Mouse (Mus musculus): Measurements from ENCODE around the gene Vps18. TPM values are rescaled to one million over a fixed set of nuclear protein-coding genes. Genes with fewer than 3 reads are reported as not detected.
A peak's percentile ranks its signal among the peaks of the same experiment; 100 is the strongest.

Vps18 gene
- polyA plus RNA-seq, 1 experiment from 2014 or later, result 6.3 TPM

DNA sequence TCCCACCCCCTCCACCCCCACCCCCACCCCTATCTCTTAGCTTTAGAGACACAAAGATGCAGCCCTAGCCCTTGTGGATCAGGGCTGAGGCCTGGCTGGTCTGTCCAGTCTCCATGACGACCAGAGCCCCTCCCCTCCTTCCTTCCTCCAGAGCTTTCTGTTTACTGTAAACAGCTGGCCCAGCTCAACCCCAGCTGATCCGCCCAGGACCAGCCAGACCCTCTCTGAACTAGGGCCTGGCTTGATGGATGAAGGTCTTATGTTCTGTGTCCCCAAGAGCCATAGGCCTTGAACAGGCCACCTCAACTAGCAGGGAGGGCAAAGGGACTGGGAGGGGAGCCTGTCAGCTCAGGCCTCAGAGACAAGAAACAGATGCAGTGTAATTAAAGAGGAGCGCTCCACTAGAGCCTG, 16.3 kb downstream of the Vps18 start:
- H3K4me2 ChIP-seq (ENCODE audit: low read depth, low read length), result no peak overlapping the region
- no peaks in the 10 kb centered on the region; the same call in 1 of the 2 replicates for H3K27me3 ChIP-seq (ENCODE audit: control insufficient read depth, insufficient read depth, low read depth, low read length)
- no peaks in the 10 kb centered on the region for H3K9me3 ChIP-seq (replicated peaks; ENCODE audit: control insufficient read depth, low read length)
- WGBS (ENCODE audit: insufficient replicate concordance), result 34% methylated on average over 3 of the region's 3 CpGs
- H3K4me1 ChIP-seq (ENCODE audit: control insufficient read depth, low read depth, low read length), result peaks cover 39% of the 10 kb centered on the region
- peak; percentile 13 for ATAC-seq (ENCODE audit: low read depth)
- peak overlapping the region; percentile 49 for H3K27ac ChIP-seq (ENCODE audit: low read length)
- H3K9ac ChIP-seq (ENCODE audit: low read depth, low read length), result peak overlapping the region; percentile 31; the same call in 1 of the 2 replicates
- no peak overlapping the region for H3K4me3 ChIP-seq (ENCODE audit: low read depth, low read length)
- no peaks in the 10 kb centered on the region for H3K36me3 ChIP-seq (ENCODE audit: control insufficient read depth, insufficient read depth)

DNA sequence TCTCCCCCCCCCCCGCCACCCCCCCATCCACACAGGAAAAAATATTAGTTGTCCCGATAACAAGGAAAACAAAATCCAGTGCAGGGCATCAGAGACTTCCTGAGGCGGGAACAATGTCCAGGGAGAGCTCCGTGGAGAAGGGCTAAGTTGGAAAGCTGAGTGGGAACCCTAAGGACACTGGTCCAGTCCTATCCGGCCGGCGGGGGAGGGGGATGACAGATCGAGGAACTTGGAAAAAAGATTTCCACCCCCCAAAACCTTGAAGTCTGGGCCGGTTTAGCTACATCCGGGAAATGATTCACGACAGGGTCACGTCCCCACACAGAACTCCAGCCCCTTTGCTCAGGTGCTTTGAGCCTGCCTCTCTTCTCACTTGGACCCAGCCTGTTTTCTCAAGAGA, 23.0 kb downstream of the Vps18 start:
- Histone ChIP-seq H3K9me3 (replicated peaks; ENCODE audit: control insufficient read depth, low read length) (no peaks in the 10 kb centered on the region), H3K36me3 (ENCODE audit: control insufficient read depth, insufficient read depth) (no peaks in the 10 kb centered on the region), H3K9ac (ENCODE audit: low read depth, low read length) (no peak overlapping the region), H3K4me1 (ENCODE audit: control insufficient read depth, low read depth, low read length) (no peaks in the 10 kb centered on the region), H3K4me3 (ENCODE audit: low read depth, low read length) (no peak overlapping the region), H3K4me2 (ENCODE audit: low read depth, low read length) (no peak overlapping the region), H3K27ac (ENCODE audit: low read length) (no peak overlapping the region), H3K27me3 (ENCODE audit: control insufficient read depth, insufficient read depth, low read depth, low read length) (no peaks in the 10 kb centered on the region)
- 41% methylated on average over 11 of the region's 12 CpGs for WGBS (ENCODE audit: insufficient replicate concordance)
- ATAC-seq (ENCODE audit: low read depth), result peak; percentile 57; the same call in 1 of the 2 replicates

DNA sequence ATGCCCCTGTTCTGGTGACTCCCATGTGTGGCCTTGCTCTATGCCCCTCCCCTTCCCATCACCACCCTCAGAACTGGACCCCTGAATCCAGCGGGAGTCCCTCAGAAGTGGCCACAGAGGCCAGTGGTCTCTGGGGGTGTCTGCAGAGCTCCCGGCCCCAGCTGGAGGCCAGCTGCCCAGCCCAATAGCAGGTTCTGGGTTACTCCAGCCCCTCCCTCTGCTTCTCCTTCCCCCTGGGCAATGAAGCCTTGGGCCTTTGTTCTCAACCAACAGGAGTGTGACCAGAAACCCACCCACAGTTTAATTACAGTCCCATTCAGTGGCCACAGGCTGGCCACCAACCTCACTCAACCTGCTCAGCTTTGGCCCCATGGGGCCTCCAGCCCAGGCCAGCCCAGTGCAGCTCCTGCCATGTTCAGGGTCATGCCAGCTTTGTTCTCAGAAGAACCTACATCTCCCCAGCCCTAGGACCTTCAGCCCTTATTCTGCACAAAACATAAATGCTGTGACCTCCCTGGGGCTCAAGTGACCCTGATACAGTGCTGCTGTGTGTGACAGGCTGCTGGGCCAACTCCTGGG, 23.9 kb downstream of the Vps18 start:
- Histone ChIP-seq H3K9me3 (replicated peaks; ENCODE audit: control insufficient read depth, low read length) (no peaks in the 10 kb centered on the region), H3K4me2 (ENCODE audit: low read depth, low read length) (no peak overlapping the region), H3K9ac (ENCODE audit: low read depth, low read length) (no peak overlapping the region), H3K27ac (ENCODE audit: low read length) (no peak overlapping the region), H3K36me3 (ENCODE audit: control insufficient read depth, insufficient read depth) (no peaks in the 10 kb centered on the region), H3K4me3 (ENCODE audit: low read depth, low read length) (no peak overlapping the region), H3K27me3 (ENCODE audit: control insufficient read depth, insufficient read depth, low read depth, low read length) (no peaks in the 10 kb centered on the region), H3K4me1 (ENCODE audit: control insufficient read depth, low read depth, low read length) (no peaks in the 10 kb centered on the region)
- WGBS (ENCODE audit: insufficient replicate concordance), result 57% methylated on average over 2 of the region's 2 CpGs
- ATAC-seq (ENCODE audit: low read depth), result no peak

DNA sequence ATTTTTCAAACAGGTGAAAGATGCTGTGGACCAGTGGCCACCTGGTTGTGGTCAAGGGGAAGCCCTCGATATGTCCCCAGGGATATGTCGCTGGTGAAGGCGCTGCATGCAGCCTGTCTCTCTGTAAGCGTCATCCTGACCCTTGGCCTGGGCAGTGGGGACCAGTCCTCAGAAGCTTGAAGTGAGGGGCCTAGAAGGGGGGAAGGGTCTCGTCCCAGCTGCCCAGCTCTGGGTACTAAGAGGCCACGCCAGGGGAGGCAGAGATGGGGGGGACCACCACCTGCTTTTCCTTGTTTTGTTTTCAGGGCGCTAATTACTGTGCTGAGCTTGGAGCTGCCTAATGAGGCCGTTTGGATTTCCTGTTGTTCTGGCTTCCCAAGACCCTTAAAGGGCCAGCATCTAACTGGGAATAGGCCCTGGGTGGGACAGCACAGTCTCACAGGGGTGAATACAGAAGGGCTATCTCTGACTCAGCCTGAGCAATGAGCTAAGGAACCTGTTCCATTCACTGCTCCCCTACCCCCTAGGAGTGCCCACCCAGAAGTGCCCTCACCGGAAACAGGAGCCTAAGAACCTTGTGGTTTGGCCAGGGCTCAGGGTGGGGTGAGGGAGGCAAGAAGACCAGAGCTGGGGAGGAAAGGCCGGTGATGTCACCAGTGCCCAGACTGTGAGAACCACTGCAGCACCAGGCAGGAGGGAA, 25.4 kb downstream of the Vps18 start:
- no peak overlapping the region for H3K9ac ChIP-seq (ENCODE audit: low read depth, low read length)
- 43% methylated on average over 10 of the region's 10 CpGs for WGBS (ENCODE audit: insufficient replicate concordance)
- no peaks in the 10 kb centered on the region for H3K9me3 ChIP-seq (replicated peaks; ENCODE audit: control insufficient read depth, low read length)
- no peaks in the 10 kb centered on the region for H3K4me1 ChIP-seq (ENCODE audit: control insufficient read depth, low read depth, low read length)
- H3K4me3 ChIP-seq (ENCODE audit: low read depth, low read length), result no peak overlapping the region
- H3K36me3 ChIP-seq (ENCODE audit: control insufficient read depth, insufficient read depth), result no peaks in the 10 kb centered on the region
- H3K27me3 ChIP-seq (ENCODE audit: control insufficient read depth, insufficient read depth, low read depth, low read length), result no peaks in the 10 kb centered on the region
- H3K4me2 ChIP-seq (ENCODE audit: low read depth, low read length), result no peak overlapping the region
- H3K27ac ChIP-seq (ENCODE audit: low read length), result no peak overlapping the region
- no peak for ATAC-seq (ENCODE audit: low read depth)

DNA sequence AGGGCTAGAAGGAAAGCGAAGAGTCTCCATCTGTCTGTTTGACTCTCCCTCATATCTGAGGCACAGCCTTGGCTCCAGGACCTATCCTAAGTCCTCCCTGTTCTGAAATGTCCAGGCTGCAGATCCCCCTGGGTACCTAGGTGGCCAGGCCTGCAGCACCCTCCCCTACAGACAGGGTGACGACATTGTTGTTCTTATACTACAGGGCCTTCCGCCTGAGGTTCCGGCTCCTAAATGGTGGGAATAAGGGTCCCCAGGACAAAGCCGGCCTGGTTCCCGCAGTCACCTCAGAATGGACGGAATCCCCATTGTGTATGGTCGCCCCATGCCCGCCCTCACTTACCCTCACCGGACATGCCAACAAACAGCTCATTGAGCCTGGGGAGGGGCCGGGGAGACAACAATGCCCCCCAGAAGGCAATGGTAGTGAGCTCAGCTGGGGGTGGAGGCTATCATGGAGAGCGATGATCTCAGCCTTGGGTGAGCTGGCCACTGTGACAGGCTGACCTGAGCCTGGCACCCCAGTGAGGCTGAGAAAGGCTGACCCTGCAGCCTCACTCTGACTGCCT, 26.3 kb downstream of the Vps18 start:
- no peak overlapping the region for H3K4me2 ChIP-seq (ENCODE audit: low read depth, low read length)
- no peaks in the 10 kb centered on the region for H3K9me3 ChIP-seq (replicated peaks; ENCODE audit: control insufficient read depth, low read length)
- H3K4me3 ChIP-seq (ENCODE audit: low read depth, low read length), result no peak overlapping the region
- no peaks in the 10 kb centered on the region for H3K36me3 ChIP-seq (ENCODE audit: control insufficient read depth, insufficient read depth)
- WGBS (ENCODE audit: insufficient replicate concordance), result 69% methylated on average over 12 of the region's 12 CpGs
- no peaks in the 10 kb centered on the region; the same call in 1 of the 2 replicates for H3K4me1 ChIP-seq (ENCODE audit: control insufficient read depth, low read depth, low read length)
- no peak for ATAC-seq (ENCODE audit: low read depth)
- no peaks in the 10 kb centered on the region for H3K27me3 ChIP-seq (ENCODE audit: control insufficient read depth, insufficient read depth, low read depth, low read length)
- H3K27ac ChIP-seq (ENCODE audit: low read length), result no peak overlapping the region
- no peak overlapping the region for H3K9ac ChIP-seq (ENCODE audit: low read depth, low read length)

DNA sequence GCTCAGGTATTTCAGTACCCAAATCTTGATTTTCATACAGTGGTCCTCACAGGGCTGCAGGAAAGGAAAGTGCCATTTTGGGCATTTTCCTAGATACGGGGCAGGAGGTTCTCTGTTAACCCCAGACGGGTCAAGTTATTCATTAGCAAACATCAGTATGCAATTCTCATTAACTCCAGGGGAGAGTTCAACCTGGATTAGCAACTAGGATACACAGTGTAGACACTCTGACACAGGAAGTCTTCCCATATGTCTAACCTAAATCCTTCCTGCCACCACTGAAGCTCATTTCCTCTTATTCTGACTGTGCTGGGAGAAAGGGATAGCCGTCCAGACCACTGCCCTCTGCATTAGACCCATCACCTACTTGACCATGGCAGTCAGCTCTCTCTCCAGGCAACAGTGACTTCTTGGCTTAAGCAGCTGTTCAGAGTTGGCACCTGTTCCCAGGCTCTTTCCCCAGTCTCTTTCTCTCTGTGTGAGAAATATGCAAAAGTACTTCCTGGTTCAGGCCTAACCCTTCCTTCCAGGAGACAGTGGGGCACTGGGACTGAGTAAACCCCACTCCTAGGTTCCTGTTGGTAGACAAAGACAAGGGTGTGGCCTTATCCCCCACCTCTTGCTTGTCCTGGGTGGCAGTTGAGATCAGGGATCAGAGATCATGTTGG, 29.6 kb downstream of the Vps18 start:
- H3K27me3 ChIP-seq (ENCODE audit: control insufficient read depth, insufficient read depth, low read depth, low read length), result peaks cover 27% of the 10 kb centered on the region
- no peak overlapping the region for H3K9ac ChIP-seq (ENCODE audit: low read depth, low read length)
- H3K4me2 ChIP-seq (ENCODE audit: low read depth, low read length), result no peak overlapping the region
- WGBS (ENCODE audit: insufficient replicate concordance), result 51% methylated on average over 3 of the region's 3 CpGs
- ATAC-seq (ENCODE audit: low read depth), result no peak
- H3K27ac ChIP-seq (ENCODE audit: low read length), result no peak overlapping the region
- peaks cover 26% of the 10 kb centered on the region for H3K4me1 ChIP-seq (ENCODE audit: control insufficient read depth, low read depth, low read length)
- H3K4me3 ChIP-seq (ENCODE audit: low read depth, low read length), result no peak overlapping the region
- no peaks in the 10 kb centered on the region for H3K36me3 ChIP-seq (ENCODE audit: control insufficient read depth, insufficient read depth)
- no peaks in the 10 kb centered on the region for H3K9me3 ChIP-seq (replicated peaks; ENCODE audit: control insufficient read depth, low read length)

DNA sequence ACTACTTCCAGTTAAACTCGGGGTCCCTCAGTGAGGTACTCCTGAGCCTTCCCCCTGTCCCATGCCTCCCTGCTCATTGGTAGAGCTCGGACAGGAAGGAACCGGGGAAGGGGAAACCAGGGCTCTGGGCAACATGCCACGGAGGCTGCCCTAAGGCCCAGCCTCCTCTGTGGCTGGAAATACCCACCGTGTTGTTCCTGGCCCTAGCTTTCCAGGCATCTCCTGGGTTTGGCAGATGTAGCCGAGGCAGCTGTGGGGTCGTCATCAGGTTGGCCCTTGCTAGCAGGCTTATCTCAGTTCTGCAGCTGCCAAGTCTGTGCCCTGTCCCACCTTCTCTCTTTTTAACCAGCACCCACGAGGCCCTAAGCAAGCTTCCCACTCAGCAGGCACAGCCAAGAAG, 32.0 kb downstream of the Vps18 start:
- Histone ChIP-seq H3K4me2 (ENCODE audit: low read depth, low read length) (no peak overlapping the region), H3K9ac (ENCODE audit: low read depth, low read length) (no peak overlapping the region), H3K27me3 (ENCODE audit: control insufficient read depth, insufficient read depth, low read depth, low read length) (peaks cover 51% of the 10 kb centered on the region), H3K4me1 (ENCODE audit: control insufficient read depth, low read depth, low read length) (peaks cover 41% of the 10 kb centered on the region), H3K36me3 (ENCODE audit: control insufficient read depth, insufficient read depth) (no peaks in the 10 kb centered on the region), H3K27ac (ENCODE audit: low read length) (no peak overlapping the region), H3K9me3 (replicated peaks; ENCODE audit: control insufficient read depth, low read length) (no peaks in the 10 kb centered on the region), H3K4me3 (ENCODE audit: low read depth, low read length) (no peak overlapping the region)
- ATAC-seq (ENCODE audit: low read depth), result peak; percentile 61
- whole genome bisulfite sequencing (ENCODE audit: insufficient replicate concordance), result 29% methylated on average over 8 of the region's 8 CpGs

DNA sequence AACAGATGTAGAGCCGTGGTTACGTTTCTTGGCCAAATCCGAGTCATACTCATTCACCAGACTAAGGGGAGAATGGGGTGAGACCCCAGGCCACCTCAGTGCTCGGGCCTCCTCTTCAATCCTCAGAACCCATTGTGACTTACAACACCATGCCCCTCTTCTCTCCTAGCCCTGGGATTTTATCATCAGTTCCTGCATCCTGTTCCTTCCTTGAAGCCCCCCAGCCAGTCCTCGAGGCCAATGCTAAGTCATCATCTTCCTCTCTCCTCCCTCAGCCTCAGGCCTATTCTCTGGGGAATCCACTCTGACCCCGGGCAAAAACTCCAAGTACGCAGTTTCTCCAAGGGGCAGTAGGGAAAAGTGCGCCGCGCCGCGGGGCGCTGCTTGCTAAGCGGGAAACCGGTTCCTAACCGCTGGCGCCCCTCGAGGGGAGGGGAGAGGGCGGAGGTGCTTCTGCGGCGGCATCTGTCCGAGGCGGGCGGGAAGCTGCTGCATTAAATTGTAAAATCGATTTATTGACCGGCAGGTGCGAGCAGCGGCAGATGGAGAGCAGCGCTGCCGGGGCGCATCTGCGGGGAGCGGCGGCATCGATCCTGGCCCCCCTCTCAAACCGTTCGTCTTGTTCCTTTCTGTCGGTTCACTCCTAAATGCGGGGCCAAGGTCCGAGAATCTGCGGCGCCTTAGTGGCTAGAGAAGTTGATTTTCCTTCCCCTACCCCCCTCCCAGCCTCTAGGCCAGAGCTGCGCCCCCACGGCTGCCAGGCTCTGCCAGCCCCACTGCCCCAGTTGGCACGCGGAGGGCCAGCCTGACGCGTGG, 33.4 kb downstream of the Vps18 start:
- Histone ChIP-seq H3K9ac (ENCODE audit: low read depth, low read length) (peak overlapping the region; percentile 42), H3K27ac (ENCODE audit: low read length) (no peak overlapping the region), H3K4me2 (ENCODE audit: low read depth, low read length) (peak overlapping the region; percentile 63), H3K9me3 (replicated peaks; ENCODE audit: control insufficient read depth, low read length) (no peaks in the 10 kb centered on the region), H3K4me3 (ENCODE audit: low read depth, low read length) (peak overlapping the region; percentile 44), H3K4me1 (ENCODE audit: control insufficient read depth, low read depth, low read length) (peaks cover 52% of the 10 kb centered on the region), H3K36me3 (ENCODE audit: control insufficient read depth, insufficient read depth) (no peaks in the 10 kb centered on the region), H3K27me3 (ENCODE audit: control insufficient read depth, insufficient read depth, low read depth, low read length) (peaks cover 65% of the 10 kb centered on the region)
- WGBS (ENCODE audit: insufficient replicate concordance), result 4% methylated on average over 47 of the region's 48 CpGs
- no peak for ATAC-seq (ENCODE audit: low read depth)
